Mouse (Mus musculus) ovary, adult 2 months (tissue): ENCODE data around the gene Aox4. TPM values are rescaled to one million over a fixed set of nuclear protein-coding genes. Genes with fewer than 3 reads are reported as not detected.

ENCODE experiments used
- polyA plus RNA-seq: library from polyadenylated mRNA; depleted of rRNA; stranded (reverse); fragments of >200 nt; gene quantifications from 2 replicates; pipeline ENCODE4 v1.2.3, GENCODE M21; 2012; rRNA removed

Gene Aox4
- 0.21 and 0.48 TPM in 2 replicates for polyA plus RNA-seq

GRCm38 (mm10) chr1:58210203-58210602 is at the start of gene Aox4:
TSS of gene Aox4 (plus strand) at chr1:58210397.

GRCm38 (mm10) chr1:58278026-58278425 is 67.8 kb downstream of the Aox4 start, which contains the start of gene Aox2:
TSS of gene Aox2 (plus strand) at chr1:58278326.

Other genes with a start within 250 kb of the Aox4 start
- 1.2 and 1.3 TPM in 2 replicates for gene Sgo2a, start 214.4 kb upstream of the Aox4 start, polyA plus RNA-seq
- gene Kctd18, start 191.4 kb upstream of the Aox4 start, polyA plus RNA-seq, result 5.4 and 6.5 TPM in 2 replicates
- gene Aox1, start 180.5 kb upstream of the Aox4 start, polyA plus RNA-seq, result 5.1 and 7.0 TPM in 2 replicates
- gene Aox3, start 97.3 kb upstream of the Aox4 start, polyA plus RNA-seq, result 2.4 and 3.6 TPM in 2 replicates
- 0.20 and 0.28 TPM in 2 replicates for gene Aox2, start 67.9 kb downstream of the Aox4 start, polyA plus RNA-seq
- 35.0 and 35.2 TPM in 2 replicates for gene Bzw1, start 182.5 kb downstream of the Aox4 start, polyA plus RNA-seq
- gene Clk1, start 213.7 kb downstream of the Aox4 start, polyA plus RNA-seq, result 22.1 and 32.9 TPM in 2 replicates
- gene Nif3l1, start 234.8 kb downstream of the Aox4 start, polyA plus RNA-seq, result 19.4 and 21.1 TPM in 2 replicates
- 16.6 and 18.2 TPM in 2 replicates for gene Ppil3, start 235.1 kb downstream of the Aox4 start, polyA plus RNA-seq